Mouse (Mus musculus): Measurements from ENCODE around the gene Bnipl. TPM values are rescaled to one million over a fixed set of nuclear protein-coding genes. Genes with fewer than 3 reads are reported as not detected.

The Bnipl gene
- polyA plus RNA-seq, 1 experiment from 2014 or later = 8.4 TPM

- no peaks in the 10 kb centered on the region for H3K4me1 ChIP-seq (ENCODE audit: control insufficient read depth, insufficient read depth, low read length)
- H3K9ac ChIP-seq (replicated peaks; ENCODE audit: low read depth, low read length) = no peak overlapping the region
- ATAC-seq (ENCODE audit: insufficient number of reproducible peaks, insufficient read depth, low FRiP score, low read depth) = no peak
- H3K36me3 ChIP-seq (ENCODE audit: control insufficient read depth, insufficient read depth, low read length) = peaks cover 23% of the 10 kb centered on the region
- no peak overlapping the region for H3K4me3 ChIP-seq (ENCODE audit: low read depth, low read length)
- no peak overlapping the region for H3K4me2 ChIP-seq (replicated peaks; ENCODE audit: low read depth, low read length)
- no peaks in the 10 kb centered on the region for H3K27me3 ChIP-seq (ENCODE audit: control insufficient read depth, insufficient read depth, low read length)
- H3K9me3 ChIP-seq (ENCODE audit: control insufficient read depth, low read depth, low read length) = no peaks in the 10 kb centered on the region
- H3K27ac ChIP-seq (ENCODE audit: low read length) = no peak overlapping the region
- 89% methylated on average over 12 of the region's 12 CpGs for WGBS
Observed at GRCm38 (mm10) chr3:95239971-95240370, 11.0 kb downstream of the Bnipl start.

- no peak overlapping the region for H3K4me3 ChIP-seq (ENCODE audit: low read depth, low read length)
- H3K4me1 ChIP-seq (ENCODE audit: control insufficient read depth, insufficient read depth, low read length) = no peaks in the 10 kb centered on the region
- no peak overlapping the region for H3K9ac ChIP-seq (replicated peaks; ENCODE audit: low read depth, low read length)
- H3K9me3 ChIP-seq (ENCODE audit: control insufficient read depth, low read depth, low read length) = no peaks in the 10 kb centered on the region
- no peak overlapping the region for H3K27ac ChIP-seq (ENCODE audit: low read length)
- H3K4me2 ChIP-seq (replicated peaks; ENCODE audit: low read depth, low read length) = no peak overlapping the region
- no peak for ATAC-seq (ENCODE audit: insufficient number of reproducible peaks, insufficient read depth, low FRiP score, low read depth)
- 88% methylated on average over 6 of the region's 6 CpGs for WGBS
- peaks cover 32% of the 10 kb centered on the region for H3K36me3 ChIP-seq (ENCODE audit: control insufficient read depth, insufficient read depth, low read length)
- H3K27me3 ChIP-seq (ENCODE audit: control insufficient read depth, insufficient read depth, low read length) = no peaks in the 10 kb centered on the region
Observed at GRCm38 (mm10) chr3:95239022-95239421, 12.0 kb downstream of the Bnipl start.

- H3K4me1 ChIP-seq (ENCODE audit: control insufficient read depth, insufficient read depth, low read length) = no peaks in the 10 kb centered on the region
- peaks cover 46% of the 10 kb centered on the region for H3K36me3 ChIP-seq (ENCODE audit: control insufficient read depth, insufficient read depth, low read length)
- H3K9ac ChIP-seq (replicated peaks; ENCODE audit: low read depth, low read length) = no peak overlapping the region
- ATAC-seq (ENCODE audit: insufficient number of reproducible peaks, insufficient read depth, low FRiP score, low read depth) = no peak
- no peak overlapping the region for H3K4me3 ChIP-seq (ENCODE audit: low read depth, low read length)
- no peaks in the 10 kb centered on the region for H3K27me3 ChIP-seq (ENCODE audit: control insufficient read depth, insufficient read depth, low read length)
- no peaks in the 10 kb centered on the region for H3K9me3 ChIP-seq (ENCODE audit: control insufficient read depth, low read depth, low read length)
- 88% methylated on average over 8 of the region's 8 CpGs for WGBS
- no peak overlapping the region for H3K27ac ChIP-seq (ENCODE audit: low read length)
- no peak overlapping the region for H3K4me2 ChIP-seq (replicated peaks; ENCODE audit: low read depth, low read length)
Observed at GRCm38 (mm10) chr3:95237541-95238099, 13.4 kb downstream of the Bnipl start.

GRCm38 (mm10) chr3:95235386-95236301 lies 15.3 kb downstream of the Bnipl start:
- H3K4me3 ChIP-seq (ENCODE audit: low read depth, low read length) = no peak overlapping the region
- no peaks in the 10 kb centered on the region for H3K27me3 ChIP-seq (ENCODE audit: control insufficient read depth, insufficient read depth, low read length)
- no peak overlapping the region for H3K9ac ChIP-seq (replicated peaks; ENCODE audit: low read depth, low read length)
- no peak overlapping the region for H3K27ac ChIP-seq (ENCODE audit: low read length)
- H3K4me2 ChIP-seq (replicated peaks; ENCODE audit: low read depth, low read length) = no peak overlapping the region
- peaks cover 7% of the 10 kb centered on the region; the same call in 1 of the 2 replicates for H3K4me1 ChIP-seq (ENCODE audit: control insufficient read depth, insufficient read depth, low read length)
- H3K9me3 ChIP-seq (ENCODE audit: control insufficient read depth, low read depth, low read length) = no peaks in the 10 kb centered on the region
- 81% methylated on average over 23 of the region's 23 CpGs for WGBS
- no peak for ATAC-seq (ENCODE audit: insufficient number of reproducible peaks, insufficient read depth, low FRiP score, low read depth)
- peaks cover 59% of the 10 kb centered on the region for H3K36me3 ChIP-seq (ENCODE audit: control insufficient read depth, insufficient read depth, low read length)

- no peak overlapping the region for H3K4me3 ChIP-seq (ENCODE audit: low read depth, low read length)
- no peaks in the 10 kb centered on the region for H3K27me3 ChIP-seq (ENCODE audit: control insufficient read depth, insufficient read depth, low read length)
- no peak for ATAC-seq (ENCODE audit: insufficient number of reproducible peaks, insufficient read depth, low FRiP score, low read depth)
- H3K9ac ChIP-seq (replicated peaks; ENCODE audit: low read depth, low read length) = no peak overlapping the region
- no peak overlapping the region for H3K4me2 ChIP-seq (replicated peaks; ENCODE audit: low read depth, low read length)
- no peaks in the 10 kb centered on the region for H3K9me3 ChIP-seq (ENCODE audit: control insufficient read depth, low read depth, low read length)
- peaks cover 12% of the 10 kb centered on the region; the same call in 1 of the 2 replicates for H3K4me1 ChIP-seq (ENCODE audit: control insufficient read depth, insufficient read depth, low read length)
- peaks cover 59% of the 10 kb centered on the region for H3K36me3 ChIP-seq (ENCODE audit: control insufficient read depth, insufficient read depth, low read length)
- WGBS = 89% methylated on average over 16 of the region's 16 CpGs
- no peak overlapping the region for H3K27ac ChIP-seq (ENCODE audit: low read length)
Observed at GRCm38 (mm10) chr3:95233303-95233980, 17.6 kb downstream of the Bnipl start.

GRCm38 (mm10) chr3:95232771-95233170 lies 18.2 kb downstream of the Bnipl start:
- Histone ChIP-seq H3K36me3 (ENCODE audit: control insufficient read depth, insufficient read depth, low read length) (peaks cover 59% of the 10 kb centered on the region), H3K9ac (replicated peaks; ENCODE audit: low read depth, low read length) (no peak overlapping the region), H3K9me3 (ENCODE audit: control insufficient read depth, low read depth, low read length) (no peaks in the 10 kb centered on the region), H3K4me1 (ENCODE audit: control insufficient read depth, insufficient read depth, low read length) (peaks cover 12% of the 10 kb centered on the region; the same call in 1 of the 2 replicates), H3K27ac (ENCODE audit: low read length) (no peak overlapping the region), H3K27me3 (ENCODE audit: control insufficient read depth, insufficient read depth, low read length) (no peaks in the 10 kb centered on the region), H3K4me3 (ENCODE audit: low read depth, low read length) (no peak overlapping the region), H3K4me2 (replicated peaks; ENCODE audit: low read depth, low read length) (no peak overlapping the region)
- 80% methylated on average over 7 of the region's 7 CpGs for WGBS
- ATAC-seq (ENCODE audit: insufficient number of reproducible peaks, insufficient read depth, low FRiP score, low read depth) = no peak

GRCm38 (mm10) chr3:95231298-95232221 lies 19.4 kb downstream of the Bnipl start, which contains the start of gene Mllt11:
Mllt11 (minus strand) TSS chr3:95232171.
- peaks cover 21% of the 10 kb centered on the region for H3K4me1 ChIP-seq (ENCODE audit: control insufficient read depth, insufficient read depth, low read length)
- H3K36me3 ChIP-seq (ENCODE audit: control insufficient read depth, insufficient read depth, low read length) = peaks cover 50% of the 10 kb centered on the region

More at GRCm38 (mm10) chr3:95231298-95232221, 19.4 kb downstream of the Bnipl start, which contains the start of gene Mllt11:
- Histone ChIP-seq H3K27me3 (ENCODE audit: control insufficient read depth, insufficient read depth, low read length) (no peaks in the 10 kb centered on the region), H3K4me2 (replicated peaks; ENCODE audit: low read depth, low read length) (peak within 1 kb of the TSS; percentile 87), H3K9ac (replicated peaks; ENCODE audit: low read depth, low read length) (no peak within 1 kb of the TSS), H3K9me3 (ENCODE audit: control insufficient read depth, low read depth, low read length) (no peaks in the 10 kb centered on the region), H3K4me3 (ENCODE audit: low read depth, low read length) (peak within 1 kb of the TSS; percentile 85; the same call in 1 of the 2 replicates), H3K27ac (ENCODE audit: low read length) (peak within 1 kb of the TSS; percentile 97)
- no peak for ATAC-seq (ENCODE audit: insufficient number of reproducible peaks, insufficient read depth, low FRiP score, low read depth)
- 78% methylated on average over 13 of the region's 13 CpGs for WGBS

Data from stomach, embryonic 14.5 days (tissue).